Mouse (Mus musculus): Measurements from ENCODE around the gene Camk2d. TPM values are rescaled to one million over a fixed set of nuclear protein-coding genes. Genes with fewer than 3 reads are reported as not detected.

Camk2d gene
- total and polyA plus RNA-seq, 3 experiments: 0.07 to 0.35 TPM; not detected in 1

GRCm38 (mm10) chr3:126771032-126771431 lies 174.9 kb downstream of the Camk2d start:
- Histone ChIP-seq H3K79me2 (ENCODE audit: control insufficient read depth, insufficient read depth, low read length, poor library complexity) (no peaks in the 10 kb centered on the region), H3K27me3 (ENCODE audit: control insufficient read depth in 1 of 2, insufficient read depth in 2 of 2, low read length in 2 of 2) (no peaks in the 10 kb centered on the region), H3K4me3 (ENCODE audit: control insufficient read depth in 1 of 2, insufficient read depth in 1 of 2, low read depth in 2 of 2, low read length in 2 of 2) (no peak overlapping the region), H3K9ac (ENCODE audit: control insufficient read depth, low read depth, low read length, poor library complexity, severe bottlenecking) (no peak overlapping the region), H3K4me1 (ENCODE audit: control insufficient read depth in 1 of 2, insufficient read depth in 2 of 2, low read length in 2 of 2) (no peaks in the 10 kb centered on the region), H3K36me3 (ENCODE audit: control insufficient read depth in 1 of 2, insufficient read depth in 2 of 2, low read length in 2 of 2) (no peaks in the 10 kb centered on the region), H3K9me3 (replicated peaks; ENCODE audit: insufficient read depth, low read length) (no peaks in the 10 kb centered on the region), H3K27ac (ENCODE audit: control insufficient read depth, low read depth, low read length) (no peak overlapping the region)
- DNase-seq (ENCODE audit: low read depth, low spot score): no peak
- no peak for TF ChIP-seq USF1 (IDR thresholded peaks at IDR 0.05; ENCODE audit: low read depth, low read length)
- TF ChIP-seq ZMIZ1 (IDR thresholded peaks at IDR 0.05; ENCODE audit: low read depth, low read length): no peak
- TF ChIP-seq CHD1 (IDR thresholded peaks at IDR 0.05; ENCODE audit: low read depth, low read length): no peak
- TF ChIP-seq NELFE (IDR thresholded peaks at IDR 0.05; ENCODE audit: low read depth, low read length): no peak
- no peak for TF ChIP-seq CTCF (IDR thresholded peaks at IDR 0.05 in 2 of 3, conservative IDR thresholded peaks at IDR 0.05 in 1 of 3; ENCODE audit: control insufficient read depth in 1 of 3, insufficient read depth in 1 of 3, low read depth in 2 of 3, low read length in 3 of 3, poor library complexity in 1 of 3, severe bottlenecking in 1 of 3)
- TF ChIP-seq ETS1 (IDR thresholded peaks at IDR 0.05; ENCODE audit: low read depth, low read length): no peak
- no peak for TF ChIP-seq MAX (IDR thresholded peaks at IDR 0.05; ENCODE audit: low read length)
- no peak for TF ChIP-seq SIN3A (IDR thresholded peaks at IDR 0.05; ENCODE audit: low read length)
- no peak for TF ChIP-seq GABPA (IDR thresholded peaks at IDR 0.05; ENCODE audit: low read depth, low read length)
- TF ChIP-seq POLR2A (IDR thresholded peaks at IDR 0.05; ENCODE audit: control insufficient read depth in 1 of 2, insufficient read depth in 1 of 2, low read depth in 1 of 2, low read length in 2 of 2, poor library complexity in 1 of 2): no peak
- TF ChIP-seq E2F4 (IDR thresholded peaks at IDR 0.05; ENCODE audit: borderline replicate concordance, low read depth, low read length): no peak
- TF ChIP-seq MAZ (IDR thresholded peaks at IDR 0.05; ENCODE audit: low read depth, low read length): no peak
- TF ChIP-seq MEF2A (IDR thresholded peaks at IDR 0.05; ENCODE audit: extremely low read depth, insufficient replicate concordance, low read depth, low read length, poor library complexity, severe bottlenecking): no peak
- TF ChIP-seq TCF12 (IDR thresholded peaks at IDR 0.05; ENCODE audit: low read depth, low read length): no peak
- TF ChIP-seq ZNF384 (IDR thresholded peaks at IDR 0.05; ENCODE audit: low read depth, low read length): no peak
- no peak for TF ChIP-seq HCFC1 (IDR thresholded peaks at IDR 0.05; ENCODE audit: low read depth, low read length)

- H3K27me3 ChIP-seq (ENCODE audit: control insufficient read depth in 1 of 2, insufficient read depth in 2 of 2, low read length in 2 of 2): no peaks in the 10 kb centered on the region
- DNase-seq (ENCODE audit: low read depth, low spot score): peak; percentile 65
- no peak for TF ChIP-seq E2F4 (IDR thresholded peaks at IDR 0.05; ENCODE audit: borderline replicate concordance, low read depth, low read length)
- no peak for TF ChIP-seq EP300 (IDR thresholded peaks at IDR 0.05; ENCODE audit: low read depth in 1 of 2, low read length in 2 of 2)
- TF ChIP-seq NRF1 (IDR thresholded peaks at IDR 0.05; ENCODE audit: insufficient read depth, low read depth, low read length, poor library complexity, severe bottlenecking): no peak
- no peak for TF ChIP-seq MEF2A (IDR thresholded peaks at IDR 0.05; ENCODE audit: extremely low read depth, insufficient replicate concordance, low read depth, low read length, poor library complexity, severe bottlenecking)
- no peak for TF ChIP-seq JUND (IDR thresholded peaks at IDR 0.05; ENCODE audit: low read depth, low read length)
- peak; percentile 65 for TF ChIP-seq ZC3H11A (IDR thresholded peaks at IDR 0.05; ENCODE audit: low read depth, low read length)
- no peak for TF ChIP-seq ETS1 (IDR thresholded peaks at IDR 0.05; ENCODE audit: low read depth, low read length)
- TF ChIP-seq TAL1 (IDR thresholded peaks at IDR 0.05; ENCODE audit: low read length): no peak
- TF ChIP-seq NELFE (IDR thresholded peaks at IDR 0.05; ENCODE audit: low read depth, low read length): no peak
- no peak for TF ChIP-seq MAFK (IDR thresholded peaks at IDR 0.05; ENCODE audit: borderline replicate concordance, low read depth, low read length)
- no peak for TF ChIP-seq POLR2A (IDR thresholded peaks at IDR 0.05; ENCODE audit: control insufficient read depth in 1 of 2, insufficient read depth in 1 of 2, low read depth in 1 of 2, low read length in 2 of 2, poor library complexity in 1 of 2)
- TF ChIP-seq MYB (IDR thresholded peaks at IDR 0.05; ENCODE audit: low read depth, low read length): no peak
- TF ChIP-seq MAX (IDR thresholded peaks at IDR 0.05; ENCODE audit: low read length): no peak
- no peak for TF ChIP-seq SIN3A (IDR thresholded peaks at IDR 0.05; ENCODE audit: low read length)
- peak; percentile 74 to 85 (median 84) for TF ChIP-seq CTCF (IDR thresholded peaks at IDR 0.05 in 2 of 3, conservative IDR thresholded peaks at IDR 0.05 in 1 of 3; ENCODE audit: control insufficient read depth in 1 of 3, insufficient read depth in 1 of 3, low read depth in 2 of 3, low read length in 3 of 3, poor library complexity in 1 of 3, severe bottlenecking in 1 of 3)
- no peak for TF ChIP-seq ZNF384 (IDR thresholded peaks at IDR 0.05; ENCODE audit: low read depth, low read length)
- peak; percentile 89 for TF ChIP-seq SMC3 (IDR thresholded peaks at IDR 0.05; ENCODE audit: low read depth, low read length)
- TF ChIP-seq HCFC1 (IDR thresholded peaks at IDR 0.05; ENCODE audit: low read depth, low read length): no peak
- peak; percentile 55 for TF ChIP-seq RAD21 (IDR thresholded peaks at IDR 0.05; ENCODE audit: low read depth, low read length)
- no peak overlapping the region for H3K27ac ChIP-seq (ENCODE audit: control insufficient read depth, low read depth, low read length)
- H3K4me3 ChIP-seq (ENCODE audit: control insufficient read depth in 1 of 2, insufficient read depth in 1 of 2, low read depth in 2 of 2, low read length in 2 of 2): no peak overlapping the region
- H3K9me3 ChIP-seq (replicated peaks; ENCODE audit: insufficient read depth, low read length): no peaks in the 10 kb centered on the region
- H3K36me3 ChIP-seq (ENCODE audit: control insufficient read depth in 1 of 2, insufficient read depth in 2 of 2, low read length in 2 of 2): no peaks in the 10 kb centered on the region
- no peaks in the 10 kb centered on the region for H3K4me1 ChIP-seq (ENCODE audit: control insufficient read depth in 1 of 2, insufficient read depth in 2 of 2, low read length in 2 of 2)
- no peak overlapping the region for H3K9ac ChIP-seq (ENCODE audit: control insufficient read depth, low read depth, low read length, poor library complexity, severe bottlenecking)
- no peaks in the 10 kb centered on the region for H3K79me2 ChIP-seq (ENCODE audit: control insufficient read depth, insufficient read depth, low read length, poor library complexity)
These were observed 175.4 kb downstream of the Camk2d start for GRCm38 (mm10) chr3:126771541-126771940.

All from MEL (cell line).